Mouse (Mus musculus): ENCODE results near the gene Elmsan1.

DNA sequence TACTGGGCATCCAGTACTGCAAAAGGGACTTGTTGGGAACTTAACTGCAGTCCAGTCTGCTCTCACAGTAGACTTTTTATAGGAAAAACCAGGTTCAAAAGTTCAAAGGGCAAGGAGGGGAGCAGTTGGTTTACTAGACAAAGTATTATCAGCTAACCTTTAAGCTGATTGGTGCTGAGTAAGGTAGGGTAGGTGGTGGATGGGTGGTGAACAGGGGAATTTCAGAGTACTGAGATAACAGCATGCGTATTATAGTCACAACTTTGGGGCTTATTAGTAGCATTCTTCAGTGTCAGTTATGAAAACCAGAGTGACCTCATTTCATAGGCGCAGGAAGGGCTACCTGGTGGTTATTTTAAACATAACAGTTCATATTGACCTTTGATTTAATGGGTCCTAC is 119.1 kb downstream of the Elmsan1 start:
- TF ChIP-seq ETS1 (conservative IDR thresholded peaks at IDR 0.05; ENCODE audit: low read depth, low read length) (no peak), KAT2A (IDR thresholded peaks at IDR 0.05; ENCODE audit: insufficient replicate concordance, low read length) (no peak), SMC3 (IDR thresholded peaks at IDR 0.05; ENCODE audit: low read depth, low read length) (no peak), CTCF (conservative IDR thresholded peaks at IDR 0.05 in 1 of 2, IDR thresholded peaks at IDR 0.05 in 1 of 2; ENCODE audit: low read depth in 2 of 2, low read length in 2 of 2) (no peak), POLR2A (IDR thresholded peaks at IDR 0.05; ENCODE audit: low read depth, low read length) (no peak), MAZ (IDR thresholded peaks at IDR 0.05; ENCODE audit: low read depth, low read length) (no peak), BHLHE40 (IDR thresholded peaks at IDR 0.05; ENCODE audit: low read depth, low read length) (no peak), ZC3H11A (IDR thresholded peaks at IDR 0.05; ENCODE audit: low read depth, low read length) (no peak), CHD2 (IDR thresholded peaks at IDR 0.05; ENCODE audit: low read length) (no peak), IRF4 (IDR thresholded peaks at IDR 0.05; ENCODE audit: low read depth, low read length) (no peak), RCOR1 (conservative IDR thresholded peaks at IDR 0.05; ENCODE audit: low read depth, low read length) (no peak), NRF1 (IDR thresholded peaks at IDR 0.05; ENCODE audit: low read depth, low read length) (no peak), NELFE (IDR thresholded peaks at IDR 0.05; ENCODE audit: low read depth, low read length) (no peak)
